Mouse (Mus musculus): Measurements from ENCODE around the gene Opcml. TPM values are rescaled to one million over a fixed set of nuclear protein-coding genes. Genes with fewer than 3 reads are reported as not detected.

Opcml gene
- total and polyA plus RNA-seq, 3 experiments = 0.94 to 1.3 (median 1.2) TPM

DNA sequence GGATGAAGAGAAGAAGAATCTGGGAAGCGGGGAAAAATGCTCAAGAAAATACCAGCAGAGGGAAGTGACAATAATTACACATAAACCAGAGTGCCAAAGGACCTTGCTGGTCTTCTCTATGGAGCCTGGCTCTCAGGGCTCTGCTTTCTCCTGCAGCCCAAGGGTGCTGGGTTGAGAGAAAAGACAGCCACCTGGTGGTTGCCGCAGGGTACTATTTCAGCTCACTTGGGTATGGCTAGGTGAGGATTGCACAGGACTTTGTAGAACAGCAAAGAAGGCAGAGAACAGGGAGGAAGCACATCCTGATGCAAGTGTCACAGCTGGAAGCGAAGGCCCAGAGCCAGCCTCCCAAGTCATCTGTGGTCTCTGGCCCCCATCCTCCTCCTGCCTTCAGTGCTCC is 407.1 kb downstream of the Opcml start:
- Histone ChIP-seq H3K9ac (ENCODE audit: low read depth, low read length) (no peak overlapping the region), H3K27me3 (ENCODE audit: control insufficient read depth, insufficient read depth, low read length) (no peaks in the 10 kb centered on the region), H3K4me3 (no peak overlapping the region), H3K36me3 (ENCODE audit: control insufficient read depth, insufficient read depth, low read length) (no peaks in the 10 kb centered on the region), H3K27ac (no peak overlapping the region), H3K79me2 (replicated peaks; ENCODE audit: control insufficient read depth, insufficient read depth, low read length) (no peaks in the 10 kb centered on the region), H3K4me1 (ENCODE audit: control insufficient read depth, insufficient read depth, low read length) (no peaks in the 10 kb centered on the region)
- intact Hi-C loops (cut with DNase I) = loop anchor here (2.0 kb wide), 1 partner anchor 783 kb away; no protein-coding TSS in a partner anchor
- DNase-seq = peak; percentile 3 to 21
- peak; percentile 69 for TF ChIP-seq CTCF (IDR thresholded peaks at IDR 0.05)
- TF ChIP-seq POLR2A (IDR thresholded peaks at IDR 0.05; ENCODE audit: insufficient read depth, low read depth, low read length) = no peak
- 33% methylated on average over 3 of the region's 3 CpGs for WGBS

DNA sequence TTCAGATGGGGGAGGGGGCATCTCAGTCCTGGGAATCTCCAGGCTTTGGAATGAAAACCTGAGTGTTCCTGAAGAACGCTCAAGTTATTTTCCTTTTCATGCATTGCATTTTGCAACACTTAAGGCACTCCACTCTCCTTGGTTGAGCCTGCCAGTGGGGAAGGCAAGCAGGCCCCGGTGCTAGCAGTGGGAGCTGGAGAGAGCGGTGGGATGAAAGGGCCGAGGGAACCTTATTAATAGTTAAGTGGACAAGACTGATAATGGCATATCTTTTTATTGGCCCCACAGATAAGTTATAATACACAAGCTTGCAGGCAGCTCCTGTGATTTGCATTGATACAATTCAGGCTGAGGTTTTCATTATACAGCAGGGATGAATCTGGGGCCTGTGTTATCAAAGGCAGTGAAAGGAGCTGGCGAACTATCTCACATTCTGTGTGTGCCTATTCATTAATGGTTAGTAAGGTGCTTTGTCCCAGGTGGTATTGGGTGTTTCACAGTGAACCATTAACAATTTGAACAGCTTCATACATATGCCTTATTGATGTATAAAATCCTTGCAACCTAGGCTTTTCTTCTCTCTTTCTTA is 407.6 kb downstream of the Opcml start:
- TF ChIP-seq CTCF (IDR thresholded peaks at IDR 0.05) (no peak), EP300 (IDR thresholded peaks at IDR 0.05; ENCODE audit: insufficient read depth, low read depth, low read length) (no peak), POLR2A (IDR thresholded peaks at IDR 0.05; ENCODE audit: insufficient read depth, low read depth, low read length) (no peak)
- Histone ChIP-seq H3K27ac (no peak overlapping the region), H3K27me3 (ENCODE audit: control insufficient read depth, insufficient read depth, low read length) (no peaks in the 10 kb centered on the region), H3K36me3 (ENCODE audit: control insufficient read depth, insufficient read depth, low read length) (no peaks in the 10 kb centered on the region), H3K9ac (ENCODE audit: low read depth, low read length) (no peak overlapping the region), H3K79me2 (replicated peaks; ENCODE audit: control insufficient read depth, insufficient read depth, low read length) (no peaks in the 10 kb centered on the region), H3K4me3 (no peak overlapping the region), H3K4me1 (ENCODE audit: control insufficient read depth, insufficient read depth, low read length) (no peaks in the 10 kb centered on the region)
- WGBS = 68% methylated on average over 5 of the region's 5 CpGs
- intact Hi-C loops (cut with DNase I) = no loop called here
- DNase-seq = no peak

DNA sequence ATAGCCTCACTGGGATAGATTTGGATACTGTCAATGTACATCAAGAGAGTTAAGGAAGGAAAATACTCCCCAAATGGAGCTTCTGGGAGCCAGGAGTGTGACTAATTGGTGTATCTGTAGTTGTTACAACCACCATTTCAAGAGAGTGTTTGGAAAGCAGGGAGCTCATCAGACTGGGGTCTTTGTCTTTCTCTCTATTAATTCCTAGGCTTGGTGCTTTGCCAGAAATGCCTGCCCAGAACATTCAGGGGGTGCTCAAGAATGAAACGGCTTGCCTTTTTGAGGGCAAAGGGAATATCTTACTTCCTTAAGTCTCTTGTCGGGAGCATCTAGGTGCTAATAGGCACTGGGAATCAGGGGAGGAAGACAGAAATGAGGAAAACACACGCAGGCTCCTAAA is 416.9 kb downstream of the Opcml start:
- no peak for DNase-seq
- no peak overlapping the region for H3K27ac ChIP-seq
- H3K4me3 ChIP-seq = no peak overlapping the region
- 56% methylated on average over 3 of the region's 3 CpGs for WGBS
- no peak overlapping the region for H3K9ac ChIP-seq (ENCODE audit: low read depth, low read length)
- intact Hi-C loops (cut with DNase I) = no loop called here
- TF ChIP-seq EP300 (IDR thresholded peaks at IDR 0.05; ENCODE audit: insufficient read depth, low read depth, low read length) (no peak), CTCF (IDR thresholded peaks at IDR 0.05) (no peak), POLR2A (IDR thresholded peaks at IDR 0.05; ENCODE audit: insufficient read depth, low read depth, low read length) (no peak)
- H3K27me3 ChIP-seq (ENCODE audit: control insufficient read depth, insufficient read depth, low read length) = no peaks in the 10 kb centered on the region
- no peaks in the 10 kb centered on the region for H3K79me2 ChIP-seq (replicated peaks; ENCODE audit: control insufficient read depth, insufficient read depth, low read length)
- H3K36me3 ChIP-seq (ENCODE audit: control insufficient read depth, insufficient read depth, low read length) = no peaks in the 10 kb centered on the region
- H3K4me1 ChIP-seq (ENCODE audit: control insufficient read depth, insufficient read depth, low read length) = no peaks in the 10 kb centered on the region

DNA sequence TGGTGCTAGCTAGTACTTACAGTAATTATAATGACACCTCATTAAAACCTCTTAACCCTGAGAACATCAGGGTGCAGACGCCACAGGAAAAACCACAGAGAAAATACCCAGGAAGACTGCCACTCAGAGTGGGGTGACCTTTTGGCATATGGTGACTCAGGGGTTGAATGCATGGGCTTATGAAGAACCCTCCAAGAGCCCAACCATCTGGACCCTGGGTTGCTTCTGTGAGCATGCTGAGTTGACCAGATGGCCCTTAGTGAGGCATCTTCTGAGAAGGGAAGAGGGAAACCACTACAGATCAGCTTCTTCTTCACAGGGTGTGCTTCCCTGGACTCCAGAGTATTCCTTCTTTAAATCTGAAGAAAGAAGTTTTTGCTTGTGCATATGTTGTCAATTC is 418.1 kb downstream of the Opcml start:
- Histone ChIP-seq H3K4me1 (ENCODE audit: control insufficient read depth, insufficient read depth, low read length) (no peaks in the 10 kb centered on the region), H3K27ac (no peak overlapping the region), H3K4me3 (no peak overlapping the region), H3K27me3 (ENCODE audit: control insufficient read depth, insufficient read depth, low read length) (no peaks in the 10 kb centered on the region), H3K36me3 (ENCODE audit: control insufficient read depth, insufficient read depth, low read length) (no peaks in the 10 kb centered on the region), H3K9ac (ENCODE audit: low read depth, low read length) (no peak overlapping the region), H3K79me2 (replicated peaks; ENCODE audit: control insufficient read depth, insufficient read depth, low read length) (no peaks in the 10 kb centered on the region)
- WGBS = 95% methylated on average over 1 of the region's 1 CpGs
- DNase-seq = no peak
- intact Hi-C loops (cut with DNase I) = no loop called here
- no peak for TF ChIP-seq EP300 (IDR thresholded peaks at IDR 0.05; ENCODE audit: insufficient read depth, low read depth, low read length)
- TF ChIP-seq CTCF (IDR thresholded peaks at IDR 0.05) = no peak
- no peak for TF ChIP-seq POLR2A (IDR thresholded peaks at IDR 0.05; ENCODE audit: insufficient read depth, low read depth, low read length)

DNA sequence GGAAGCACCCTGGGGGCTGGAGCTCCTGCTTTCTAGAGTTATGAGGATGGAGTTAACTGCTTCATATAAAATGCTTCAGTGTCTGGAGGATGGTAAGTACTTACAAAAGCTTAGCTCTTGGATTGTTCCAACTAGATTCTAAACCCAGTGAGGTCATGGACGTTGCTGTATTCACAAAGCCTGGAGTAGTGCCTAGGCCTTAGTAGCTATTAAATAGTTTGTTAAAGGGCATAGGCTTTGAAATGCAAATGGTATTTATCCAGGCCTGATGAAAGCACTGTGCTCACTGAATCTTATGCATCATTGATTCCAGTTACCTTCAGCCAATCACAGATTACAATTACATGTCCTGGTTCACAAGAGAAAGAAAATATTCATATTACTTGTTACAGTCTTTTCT is 421.3 kb downstream of the Opcml start:
- Histone ChIP-seq H3K27me3 (ENCODE audit: control insufficient read depth, insufficient read depth, low read length) (no peaks in the 10 kb centered on the region), H3K4me1 (ENCODE audit: control insufficient read depth, insufficient read depth, low read length) (no peaks in the 10 kb centered on the region), H3K4me3 (no peak overlapping the region), H3K79me2 (replicated peaks; ENCODE audit: control insufficient read depth, insufficient read depth, low read length) (no peaks in the 10 kb centered on the region), H3K27ac (no peak overlapping the region), H3K36me3 (ENCODE audit: control insufficient read depth, insufficient read depth, low read length) (no peaks in the 10 kb centered on the region), H3K9ac (ENCODE audit: low read depth, low read length) (no peak overlapping the region)
- no peak for DNase-seq
- 51% methylated on average over 1 of the region's 1 CpGs for WGBS
- intact Hi-C loops (cut with DNase I) = no loop called here
- no peak for TF ChIP-seq EP300 (IDR thresholded peaks at IDR 0.05; ENCODE audit: insufficient read depth, low read depth, low read length)
- no peak for TF ChIP-seq CTCF (IDR thresholded peaks at IDR 0.05)
- TF ChIP-seq POLR2A (IDR thresholded peaks at IDR 0.05; ENCODE audit: insufficient read depth, low read depth, low read length) = no peak

DNA sequence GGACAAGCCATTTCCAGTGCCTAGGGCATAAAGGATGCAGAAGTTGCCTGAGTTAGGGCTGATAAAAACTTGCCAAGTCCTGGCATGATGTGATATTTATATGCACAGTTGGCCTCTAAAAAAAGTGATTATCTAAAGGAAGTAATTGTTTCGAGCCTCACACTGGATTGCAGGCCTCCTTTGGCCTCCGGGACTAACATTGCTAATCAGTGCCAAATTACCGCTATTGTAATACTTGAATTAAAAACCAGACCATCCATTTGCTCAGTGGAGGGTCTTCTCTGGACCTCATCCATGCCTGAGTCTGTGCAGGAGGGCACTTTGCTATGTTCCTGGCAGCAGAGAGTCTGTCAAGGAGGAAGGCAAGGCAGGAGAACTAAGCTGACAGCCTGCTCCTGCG is 423.3 kb downstream of the Opcml start:
- 19% methylated on average over 4 of the region's 4 CpGs for WGBS
- TF ChIP-seq CTCF (IDR thresholded peaks at IDR 0.05) = no peak
- TF ChIP-seq POLR2A (IDR thresholded peaks at IDR 0.05; ENCODE audit: insufficient read depth, low read depth, low read length) = no peak
- no peak for DNase-seq
- H3K27me3 ChIP-seq (ENCODE audit: control insufficient read depth, insufficient read depth, low read length) = no peaks in the 10 kb centered on the region
- no peaks in the 10 kb centered on the region for H3K4me1 ChIP-seq (ENCODE audit: control insufficient read depth, insufficient read depth, low read length)
- H3K79me2 ChIP-seq (replicated peaks; ENCODE audit: control insufficient read depth, insufficient read depth, low read length) = no peaks in the 10 kb centered on the region
- H3K27ac ChIP-seq = no peak overlapping the region
- no peak overlapping the region for H3K9ac ChIP-seq (ENCODE audit: low read depth, low read length)
- H3K4me3 ChIP-seq = no peak overlapping the region
- H3K36me3 ChIP-seq (ENCODE audit: control insufficient read depth, insufficient read depth, low read length) = no peaks in the 10 kb centered on the region
- intact Hi-C loops (cut with DNase I) = no loop called here
